Mouse (Mus musculus): ENCODE results near the gene Plxdc1. TPM values are rescaled to one million over a fixed set of nuclear protein-coding genes. Genes with fewer than 3 reads are reported as not detected.
"Not testable (repeated sequence)": the region's sequence is repeated elsewhere in the genome, so short reads cannot be mapped to it uniquely, and the experiment has no call there.

The Plxdc1 gene
- polyA plus RNA-seq, 1 experiment from 2014 or later = not detected

DNA sequence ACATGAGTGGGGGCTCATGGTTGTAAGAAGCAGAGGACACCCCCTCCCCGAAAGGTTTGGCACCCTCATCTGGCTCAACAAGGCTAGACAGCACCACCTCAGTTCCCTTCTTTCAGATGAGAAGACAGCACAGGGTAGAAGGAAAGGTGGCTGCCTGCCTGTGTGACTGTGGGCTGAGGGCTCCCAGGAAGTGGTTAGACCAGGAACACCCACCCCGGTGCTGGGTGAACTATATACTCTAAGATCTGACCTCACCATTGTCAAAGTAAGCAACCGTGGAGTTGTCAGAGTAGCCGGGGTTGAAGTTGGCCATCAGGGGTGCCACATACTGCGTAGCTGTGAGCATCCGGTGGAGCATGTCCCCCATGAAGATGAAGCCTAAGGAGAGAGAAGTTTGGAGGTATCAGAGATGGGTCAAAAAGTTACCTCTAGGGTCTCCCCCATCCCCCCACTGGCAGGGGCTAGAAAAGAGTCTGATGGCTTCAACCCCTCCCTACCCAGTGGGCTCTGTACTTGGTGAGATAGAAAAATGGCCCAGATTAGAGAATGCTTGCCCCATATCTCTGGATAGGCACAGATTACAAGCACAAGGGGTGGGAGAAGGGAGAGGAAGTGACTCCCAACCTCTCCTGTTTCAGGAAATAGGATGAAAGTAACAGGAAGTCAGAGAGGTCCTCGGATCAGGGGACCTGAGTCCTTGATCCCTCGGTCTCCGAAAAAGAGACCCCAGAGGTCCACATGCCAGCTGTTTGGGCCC is 30.9 kb downstream of the Plxdc1 start:
- Histone ChIP-seq H3K36me3 (no peaks in the 10 kb centered on the region), H3K4me3 (no peak overlapping the region), H3K27me3 (ENCODE audit: insufficient read depth, poor library complexity, severe bottlenecking) (peaks cover 7% of the 10 kb centered on the region), H3K4me1 (peaks cover 23% of the 10 kb centered on the region), H3K27ac (no peak overlapping the region), H3K9me3 (no peaks in the 10 kb centered on the region)
- 72% methylated on average over 9 of the region's 9 CpGs for WGBS
- DNase-seq (ENCODE audit: low spot score) = no peak

DNA sequence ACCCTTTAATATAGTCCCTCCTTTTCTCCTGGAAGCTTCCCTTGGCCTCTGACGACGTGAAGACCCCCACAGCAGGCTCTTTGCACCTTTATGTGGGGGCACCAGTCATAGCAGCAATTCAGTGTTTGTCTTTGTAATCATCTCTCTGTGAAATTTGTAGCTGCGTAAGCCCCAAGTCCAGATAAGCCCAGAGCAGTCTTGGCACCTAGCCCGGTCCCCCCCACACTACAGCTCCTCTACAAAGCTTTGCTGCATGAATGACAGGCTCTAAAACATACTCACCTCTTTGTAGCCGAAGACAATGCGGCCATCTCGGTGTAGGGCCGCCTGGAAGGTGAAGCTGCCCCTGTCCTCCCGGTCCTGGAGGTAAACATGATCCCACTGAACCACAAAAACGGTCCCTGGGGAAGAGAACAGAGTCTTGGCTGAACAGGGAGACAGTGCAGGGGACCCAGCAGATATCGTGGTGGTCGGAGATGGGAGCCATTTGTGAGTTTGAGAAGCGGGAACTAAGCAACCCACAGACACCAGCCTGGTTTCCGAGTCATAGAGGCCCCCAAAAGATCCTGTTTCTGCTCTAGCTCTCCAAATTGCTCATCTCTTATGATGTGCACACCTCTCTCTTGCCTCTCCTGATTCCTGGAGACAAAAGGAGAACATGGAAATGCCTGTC is 31.6 kb downstream of the Plxdc1 start:
- H3K27ac ChIP-seq = no peak overlapping the region
- no peak for DNase-seq (ENCODE audit: low spot score)
- H3K36me3 ChIP-seq = no peaks in the 10 kb centered on the region
- 62% methylated on average over 14 of the region's 14 CpGs for WGBS
- H3K4me1 ChIP-seq = peaks cover 23% of the 10 kb centered on the region
- peaks cover 7% of the 10 kb centered on the region for H3K27me3 ChIP-seq (ENCODE audit: insufficient read depth, poor library complexity, severe bottlenecking)
- H3K4me3 ChIP-seq = no peak overlapping the region
- no peaks in the 10 kb centered on the region for H3K9me3 ChIP-seq

DNA sequence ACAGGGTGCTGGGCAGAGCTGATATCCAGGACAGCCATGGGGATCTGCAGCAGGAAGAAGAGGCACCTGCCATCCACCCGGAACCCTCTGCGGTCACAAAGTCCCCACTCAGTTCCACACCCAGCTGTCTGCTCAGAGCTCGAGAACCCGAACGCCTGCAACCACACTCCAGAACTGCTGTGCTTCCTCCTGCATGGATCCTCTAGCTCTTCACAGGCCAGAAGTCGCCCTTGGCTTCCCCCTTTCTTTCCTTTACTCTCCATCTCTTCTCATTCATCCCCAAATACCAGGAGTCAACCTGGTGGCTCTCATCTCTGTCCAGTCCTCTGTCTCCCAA is 32.3 kb downstream of the Plxdc1 start:
- H3K36me3 ChIP-seq = no peaks in the 10 kb centered on the region
- peaks cover 18% of the 10 kb centered on the region for H3K4me1 ChIP-seq
- H3K4me3 ChIP-seq = no peak overlapping the region
- H3K9me3 ChIP-seq = no peaks in the 10 kb centered on the region
- no peak for DNase-seq (ENCODE audit: low spot score)
- peaks cover 7% of the 10 kb centered on the region for H3K27me3 ChIP-seq (ENCODE audit: insufficient read depth, poor library complexity, severe bottlenecking)
- WGBS = 89% methylated on average over 6 of the region's 6 CpGs
- H3K27ac ChIP-seq = no peak overlapping the region

DNA sequence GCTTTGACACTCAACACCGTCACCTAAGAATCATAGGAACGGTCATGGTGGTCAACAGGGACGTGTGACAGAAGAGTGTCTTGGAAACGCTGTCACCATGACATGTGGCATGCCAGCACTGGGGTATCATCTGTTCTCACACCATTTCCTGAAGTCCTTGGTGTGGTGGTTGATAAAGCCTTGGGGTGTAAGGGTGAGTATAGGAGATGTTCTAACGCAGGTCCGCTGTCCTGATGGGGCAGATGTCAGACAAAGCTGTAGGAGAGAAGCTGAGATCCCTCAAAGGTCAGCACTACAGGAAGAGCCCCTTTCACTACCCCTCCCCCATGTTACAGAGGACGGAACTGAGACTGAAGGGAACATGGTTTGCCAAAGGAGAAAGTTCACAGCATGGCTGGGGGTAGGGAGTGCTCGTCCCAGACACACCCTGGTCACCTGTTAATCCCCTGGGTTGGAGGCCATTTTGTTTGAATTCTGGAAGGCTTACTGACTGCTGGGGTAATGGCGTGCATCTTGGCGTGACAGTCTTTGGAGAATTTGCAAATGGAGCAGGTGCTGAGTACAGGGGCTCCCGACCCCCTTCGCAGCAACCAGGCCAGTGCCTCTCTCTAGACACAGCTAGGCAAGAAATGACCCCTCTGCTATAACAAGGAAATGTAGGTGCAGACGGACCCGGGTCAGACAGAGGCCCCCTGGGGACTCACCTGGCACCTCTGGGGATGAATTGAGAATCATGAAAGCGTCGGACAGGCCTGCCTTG is 32.9 kb downstream of the Plxdc1 start:
- DNase-seq (ENCODE audit: low spot score) = no peak
- no peaks in the 10 kb centered on the region for H3K9me3 ChIP-seq
- H3K27ac ChIP-seq = no peak overlapping the region
- H3K4me1 ChIP-seq = peaks cover 14% of the 10 kb centered on the region
- no peak overlapping the region for H3K4me3 ChIP-seq
- WGBS = 74% methylated on average over 16 of the region's 16 CpGs
- peaks cover 7% of the 10 kb centered on the region for H3K27me3 ChIP-seq (ENCODE audit: insufficient read depth, poor library complexity, severe bottlenecking)
- H3K36me3 ChIP-seq = no peaks in the 10 kb centered on the region

DNA sequence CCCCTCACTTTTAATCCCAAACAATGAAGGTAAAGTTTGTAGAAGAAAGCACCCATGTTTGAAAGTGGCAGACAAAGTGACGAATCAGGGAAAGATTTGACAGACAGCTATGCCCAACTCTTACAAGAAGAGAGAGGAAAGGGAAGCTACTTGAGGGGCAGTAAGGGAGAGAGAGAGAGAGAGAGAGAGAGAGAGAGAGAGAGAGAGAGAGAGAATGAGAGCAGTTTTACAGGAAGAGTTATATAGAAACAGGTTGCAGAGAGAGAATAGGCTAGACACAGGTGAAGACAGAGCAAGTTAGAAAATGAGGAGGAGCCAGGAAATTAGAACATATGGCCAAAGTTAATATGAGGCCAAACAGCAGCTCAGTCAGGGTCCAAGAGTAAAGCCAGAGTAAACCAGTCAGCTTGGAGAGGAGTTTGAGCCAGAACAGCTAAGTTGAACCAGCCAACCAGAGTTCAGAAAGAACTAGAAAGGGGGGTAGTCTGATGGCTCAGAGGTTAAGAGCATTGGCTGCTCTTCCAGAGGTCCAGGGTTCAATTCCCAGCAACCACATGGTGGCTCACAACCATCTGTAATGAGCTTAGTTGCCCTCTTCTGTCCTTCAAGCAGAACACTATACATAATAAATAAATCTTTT is 33.8 kb downstream of the Plxdc1 start:
- no peaks in the 10 kb centered on the region for H3K9me3 ChIP-seq
- H3K27me3 ChIP-seq (ENCODE audit: insufficient read depth, poor library complexity, severe bottlenecking) = peaks cover 7% of the 10 kb centered on the region
- no peak for DNase-seq (ENCODE audit: low spot score)
- H3K36me3 ChIP-seq = no peaks in the 10 kb centered on the region
- WGBS = 82% methylated on average over 1 of the region's 1 CpGs
- H3K4me1 ChIP-seq = peaks cover 14% of the 10 kb centered on the region
- H3K4me3 ChIP-seq = no peak overlapping the region
- no peak overlapping the region for H3K27ac ChIP-seq

DNA sequence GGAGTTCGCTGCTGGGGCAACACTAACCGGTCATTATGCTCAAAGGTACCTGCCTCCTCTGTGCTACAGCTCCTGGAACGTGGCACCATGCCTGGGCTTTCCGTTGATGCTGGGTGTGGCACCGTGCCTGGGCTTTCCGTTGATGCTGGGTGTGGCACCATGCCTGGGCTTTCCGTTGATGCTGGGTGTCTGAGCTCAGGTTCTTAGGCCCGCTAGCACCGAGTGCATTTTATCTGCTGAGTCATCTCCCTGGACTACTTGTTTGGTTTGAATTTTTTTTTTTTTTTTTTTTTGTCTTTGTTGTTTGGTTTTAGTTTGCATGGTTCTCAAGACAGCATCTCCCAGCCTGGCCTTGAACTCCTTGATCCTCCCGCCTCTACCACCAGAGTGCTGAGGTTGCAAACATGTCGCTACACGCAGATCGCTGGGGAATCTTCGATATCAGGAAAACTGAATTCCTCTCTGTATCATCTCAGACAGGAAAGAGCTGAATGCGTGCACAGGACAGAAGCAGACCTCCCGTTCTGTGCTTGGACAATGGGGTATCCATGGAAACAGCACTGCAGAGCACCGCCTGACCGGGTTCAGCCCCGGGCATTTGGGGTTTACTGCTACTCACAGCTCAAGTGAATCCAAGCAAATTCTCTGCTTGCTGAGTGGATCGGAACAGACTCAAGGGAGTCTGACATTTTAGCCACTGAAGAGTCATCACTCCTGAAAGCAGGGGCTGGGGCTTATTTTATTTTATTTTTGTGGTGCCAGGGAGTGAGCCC is 36.4 kb downstream of the Plxdc1 start:
- Histone ChIP-seq H3K4me3 (no peak overlapping the region), H3K9me3 (no peaks in the 10 kb centered on the region), H3K27me3 (ENCODE audit: insufficient read depth, poor library complexity, severe bottlenecking) (no peaks in the 10 kb centered on the region; the same call in 1 of the 2 replicates), H3K36me3 (no peaks in the 10 kb centered on the region), H3K27ac (no peak overlapping the region), H3K4me1 (peaks cover 7% of the 10 kb centered on the region)
- DNase-seq (ENCODE audit: low spot score) = no peak
- WGBS = 67% methylated on average over 20 of the region's 20 CpGs

DNA sequence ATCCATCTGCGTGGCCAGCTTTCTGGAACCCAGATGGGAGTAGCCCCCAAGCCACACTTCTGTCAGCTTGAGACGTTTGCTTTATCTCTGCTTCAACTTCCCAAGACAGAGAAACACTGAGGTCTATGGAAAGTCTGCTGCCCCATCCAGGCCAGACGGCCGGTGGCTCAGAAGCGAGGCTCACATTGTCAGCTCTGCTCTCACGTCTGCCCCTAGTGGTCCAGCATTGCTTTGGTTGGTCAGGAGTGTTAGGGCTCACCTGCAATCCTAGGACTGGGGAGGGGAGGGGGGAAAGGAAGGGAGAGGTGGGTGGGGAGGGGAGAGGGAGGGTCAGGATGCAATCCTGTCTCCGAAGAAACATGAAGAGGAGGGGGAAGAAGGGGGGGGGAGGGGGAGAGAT is 38.8 kb downstream of the Plxdc1 start:
- Histone ChIP-seq H3K9me3 (no peaks in the 10 kb centered on the region), H3K27me3 (ENCODE audit: insufficient read depth, poor library complexity, severe bottlenecking) (no peaks in the 10 kb centered on the region), H3K4me3 (no peak overlapping the region), H3K27ac (no peak overlapping the region), H3K4me1 (no peaks in the 10 kb centered on the region), H3K36me3 (no peaks in the 10 kb centered on the region)
- WGBS = 12% methylated on average over 7 of the region's 7 CpGs
- DNase-seq (ENCODE audit: low spot score) = no peak

DNA sequence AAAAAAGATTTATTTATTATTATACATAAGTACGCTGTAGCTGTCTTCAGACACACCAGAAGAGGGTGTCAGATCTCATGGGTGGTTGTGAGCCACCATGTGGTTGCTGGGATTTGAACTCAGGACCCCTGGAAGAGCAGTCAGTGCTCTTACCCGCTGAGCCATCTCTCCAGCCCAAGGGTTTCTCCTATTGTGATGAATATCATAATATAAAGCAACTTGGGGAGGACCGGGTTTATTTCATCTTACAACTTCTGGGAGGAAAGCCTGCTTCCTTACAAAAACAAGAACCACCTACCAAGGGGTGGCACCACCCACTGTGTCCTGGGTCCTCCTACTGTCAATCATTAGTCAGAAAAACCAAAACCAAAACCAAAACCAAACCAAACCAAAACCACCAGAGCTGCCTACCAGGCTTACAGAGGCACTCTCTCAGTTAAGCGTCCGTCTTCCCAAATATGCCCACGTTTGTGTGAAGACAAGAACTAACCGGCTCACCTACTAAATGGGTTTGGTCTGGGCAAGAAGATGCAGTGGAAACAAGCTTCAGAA is 40.4 kb downstream of the Plxdc1 start:
- DNase-seq (ENCODE audit: low spot score); H3K9me3 ChIP-seq: not testable (repeated sequence)

DNA sequence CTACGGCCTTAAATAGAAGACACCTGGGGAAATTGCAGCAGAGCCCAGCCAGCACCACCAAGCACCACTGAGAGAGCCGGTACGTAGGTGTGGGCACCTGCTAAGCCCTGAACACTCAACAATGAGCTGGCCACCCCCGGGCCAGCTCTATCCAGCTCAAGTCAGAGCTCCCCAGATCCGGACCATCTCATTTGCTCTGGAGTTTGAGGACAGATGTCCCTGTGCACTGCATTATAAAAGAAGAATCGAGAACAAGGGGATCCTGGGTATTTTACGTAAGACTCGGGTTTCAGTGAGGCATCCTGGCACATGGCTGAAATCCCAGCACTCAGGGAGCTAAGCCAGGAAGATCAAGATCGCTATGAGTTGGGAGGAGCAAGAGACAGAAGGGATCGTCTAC is 41.2 kb downstream of the Plxdc1 start:
- no peaks in the 10 kb centered on the region; the same call in 1 of the 2 replicates for H3K27me3 ChIP-seq (ENCODE audit: insufficient read depth, poor library complexity, severe bottlenecking)
- H3K9me3 ChIP-seq = no peaks in the 10 kb centered on the region
- no peaks in the 10 kb centered on the region for H3K36me3 ChIP-seq
- no peak overlapping the region for H3K4me3 ChIP-seq
- no peak for DNase-seq (ENCODE audit: low spot score)
- no peaks in the 10 kb centered on the region for H3K4me1 ChIP-seq
- 84% methylated on average over 10 of the region's 10 CpGs for WGBS
- H3K27ac ChIP-seq = no peak overlapping the region

More for the DNA sequence above, 40.4 kb downstream of the Plxdc1 start:
- not testable (repeated sequence) for H3K27me3 ChIP-seq (ENCODE audit: insufficient read depth, poor library complexity, severe bottlenecking); H3K4me1 ChIP-seq; H3K4me3 ChIP-seq; H3K27ac ChIP-seq; H3K36me3 ChIP-seq
- 84% methylated on average over 7 of the region's 7 CpGs for WGBS

DNA sequence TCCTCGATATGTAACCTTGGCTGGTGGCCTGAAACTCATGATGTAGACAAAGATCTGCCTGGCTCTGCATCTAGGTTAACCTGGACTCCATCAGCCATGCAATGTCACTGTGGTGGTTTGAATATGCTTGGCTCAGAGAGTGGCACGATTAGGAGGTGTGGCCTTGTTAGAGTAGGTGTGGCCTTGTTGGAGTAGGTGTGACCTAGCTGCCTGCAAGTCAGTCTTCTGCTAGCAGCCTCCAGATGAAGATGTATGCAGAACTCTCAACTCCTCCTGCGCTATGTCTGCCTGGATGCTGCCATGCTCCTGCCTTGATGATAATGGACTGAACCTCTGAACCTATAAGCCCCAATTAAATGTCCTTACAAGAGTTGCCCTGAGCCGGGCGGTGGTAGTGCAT is 43.0 kb downstream of the Plxdc1 start:
- Histone ChIP-seq H3K36me3 (no peaks in the 10 kb centered on the region), H3K4me3 (no peak overlapping the region), H3K9me3 (no peaks in the 10 kb centered on the region), H3K27ac (no peak overlapping the region), H3K4me1 (no peaks in the 10 kb centered on the region), H3K27me3 (ENCODE audit: insufficient read depth, poor library complexity, severe bottlenecking) (no peaks in the 10 kb centered on the region; the same call in none of the 2 replicates)
- 77% methylated on average over 5 of the region's 5 CpGs for WGBS
- DNase-seq (ENCODE audit: low spot score) = no peak

DNA sequence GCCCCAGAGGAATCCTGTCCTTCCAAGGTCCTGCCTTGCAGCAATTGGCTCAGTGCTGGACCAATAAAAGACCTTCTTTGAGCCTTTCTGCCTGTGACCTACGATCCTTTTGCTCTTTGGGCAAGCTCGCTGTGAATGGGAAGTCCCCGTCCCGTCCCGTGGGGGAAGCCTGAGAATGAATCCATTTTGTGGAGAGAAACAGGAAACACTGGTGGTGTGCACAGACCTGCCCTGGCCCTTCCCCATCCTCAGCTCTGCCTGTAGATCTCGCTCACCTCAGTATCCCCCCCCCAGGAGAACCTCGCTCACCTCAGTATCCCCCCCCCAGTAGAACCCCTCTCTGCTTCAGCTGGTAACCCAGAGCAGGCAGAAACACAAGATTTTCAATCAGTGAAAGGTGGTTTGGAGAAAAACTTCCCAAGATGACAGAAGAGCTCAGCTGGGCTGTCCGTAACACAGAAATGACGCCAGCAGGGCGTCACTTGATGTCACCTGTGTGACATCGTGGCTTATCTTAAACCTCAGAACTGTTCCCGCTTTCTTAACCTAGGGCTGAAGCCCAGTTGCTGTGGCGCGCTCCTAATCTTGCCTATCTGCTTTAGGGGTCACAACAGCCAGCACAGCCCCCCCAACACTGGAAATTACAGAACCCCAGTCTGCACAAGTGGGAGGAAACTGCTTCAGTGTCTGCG is 43.7 kb downstream of the Plxdc1 start:
- no peaks in the 10 kb centered on the region for H3K36me3 ChIP-seq
- no peak overlapping the region for H3K27ac ChIP-seq
- DNase-seq (ENCODE audit: low spot score) = no peak
- H3K4me3 ChIP-seq = no peak overlapping the region
- H3K9me3 ChIP-seq = no peaks in the 10 kb centered on the region
- no peaks in the 10 kb centered on the region for H3K4me1 ChIP-seq
- 71% methylated on average over 15 of the region's 15 CpGs for WGBS
- no peaks in the 10 kb centered on the region; the same call in none of the 2 replicates for H3K27me3 ChIP-seq (ENCODE audit: insufficient read depth, poor library complexity, severe bottlenecking)
